Mouse (Mus musculus): ENCODE data around the gene Tmeff2.

Gene Tmeff2

DNA sequence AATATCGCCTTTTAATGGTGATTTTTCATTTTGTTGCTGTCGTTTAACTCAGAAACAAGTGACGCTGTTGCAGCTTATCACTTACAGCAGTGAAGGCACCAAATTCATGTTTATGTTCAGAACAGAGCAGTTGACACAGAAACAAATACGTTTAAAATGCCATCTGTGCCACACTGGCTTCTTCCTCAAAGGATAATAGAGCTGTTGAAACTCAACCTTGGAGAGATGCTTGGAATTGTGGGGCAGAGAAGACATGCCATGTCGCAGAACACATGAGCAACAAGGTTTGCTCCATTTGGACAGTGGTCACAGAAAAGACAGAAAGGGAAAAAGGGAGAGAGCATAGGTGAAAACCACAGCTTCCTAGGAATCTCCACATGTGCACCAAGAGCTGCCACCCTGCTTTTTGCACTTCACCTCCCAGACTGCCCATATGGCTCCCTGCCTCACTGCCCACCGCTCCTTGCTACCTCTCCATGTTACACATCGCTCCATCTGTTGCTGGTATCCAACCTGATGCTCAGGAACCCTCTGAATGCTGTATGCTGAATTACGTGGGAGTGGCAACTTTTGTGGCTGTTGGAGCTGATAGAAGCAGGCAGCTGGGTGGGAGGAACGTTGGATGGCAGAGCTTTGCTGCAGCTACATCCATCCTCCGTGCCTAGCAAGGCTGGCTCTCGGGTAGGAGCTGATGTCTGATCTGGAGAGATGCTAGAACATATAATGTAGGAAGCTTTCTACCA, 298.8 kb downstream of the Tmeff2 start:
- DNase-seq (ENCODE audit: low read depth, low spot score), result no peak

GRCm38 (mm10) chr1:51199954-51200353, 299.5 kb downstream of the Tmeff2 start:
- no peak for DNase-seq (ENCODE audit: low read depth, low spot score)

- no peak for DNase-seq (ENCODE audit: low read depth, low spot score)
Observed at GRCm38 (mm10) chr1:51215631-51216030, 315.2 kb downstream of the Tmeff2 start.

DNA sequence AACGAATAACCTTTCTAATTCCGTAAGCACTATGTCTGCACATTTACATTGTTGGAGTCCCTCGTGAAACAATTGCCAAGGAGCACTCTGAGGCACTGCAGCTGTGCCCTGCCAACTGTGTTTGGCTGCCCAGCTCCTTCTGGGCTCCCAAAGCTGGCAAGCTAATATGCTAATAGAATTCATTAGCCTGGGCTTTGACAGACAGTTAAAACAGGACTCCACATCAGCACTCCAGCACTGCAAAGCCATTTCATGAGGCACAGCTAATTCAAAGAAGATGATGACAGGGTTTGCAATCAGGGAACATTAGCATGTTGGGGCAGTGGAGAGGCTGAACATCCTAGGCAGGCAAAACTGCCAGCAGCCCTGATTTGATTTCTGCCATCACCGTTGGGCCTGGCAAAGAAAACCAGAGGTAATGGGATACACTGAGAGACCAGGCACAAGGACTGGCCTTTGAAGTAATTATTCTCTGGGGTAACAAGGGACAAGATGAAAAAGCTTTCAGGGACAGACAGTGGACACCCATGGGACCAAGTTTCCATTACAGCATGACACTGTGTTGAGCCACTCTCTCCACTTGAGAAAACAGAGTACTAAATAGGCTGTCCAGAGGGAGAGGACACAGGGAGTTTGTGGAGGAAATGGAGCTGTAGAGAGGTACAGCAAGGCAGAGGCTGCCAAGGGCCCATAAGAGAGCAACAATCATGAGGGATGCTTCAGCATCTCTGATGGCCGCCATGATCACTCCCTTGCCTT, 316.0 kb downstream of the Tmeff2 start:
- no peak for DNase-seq (ENCODE audit: low read depth, low spot score)

- no peak for DNase-seq (ENCODE audit: low read depth, low spot score)
Observed at GRCm38 (mm10) chr1:51217227-51217626, 316.8 kb downstream of the Tmeff2 start.

GRCm38 (mm10) chr1:51225156-51225555, 324.7 kb downstream of the Tmeff2 start:
- DNase-seq (ENCODE audit: low read depth, low spot score), result no peak
